Mouse (Mus musculus) bone marrow macrophage, adult 2 months (primary cell): ENCODE data around the gene Tigit.

ENCODE experiments used
- CTCF ChIP-seq: IDR thresholded peaks from 2 replicates; pipeline ENCODE4 v1.5.1; 2012; ENCODE audit warnings: low read depth, mild to moderate bottlenecking, low read length, moderate library complexity
- POLR2A ChIP-seq: IDR thresholded peaks from 2 replicates; pipeline ENCODE4 v1.6.1; 2012; ENCODE audit warnings: mild to moderate bottlenecking, low read depth, low read length, borderline replicate concordance

DNA sequence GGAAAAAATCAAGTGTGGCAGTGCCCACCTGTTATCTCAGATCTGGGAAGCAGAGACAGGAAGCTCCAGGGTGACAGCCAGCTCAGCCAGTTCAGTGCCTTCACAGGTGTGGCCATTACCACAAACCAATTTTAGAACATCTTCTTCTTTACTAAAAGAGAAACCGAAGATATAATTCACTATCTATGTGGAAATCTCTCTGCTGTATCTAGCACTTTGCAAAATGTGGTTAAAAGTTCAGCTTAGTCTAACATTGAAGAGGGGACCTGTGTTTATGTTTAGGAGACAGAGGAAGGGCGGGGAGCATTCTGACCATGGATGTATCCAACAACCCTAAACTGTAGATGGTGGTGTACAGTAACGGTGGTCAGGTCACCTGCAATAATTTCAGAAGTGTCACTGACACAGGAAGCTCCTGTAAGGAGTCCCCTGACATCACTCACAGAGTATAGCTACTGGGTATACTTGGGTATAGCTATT is 26.3 kb upstream of the Tigit start:
- no peak for TF ChIP-seq CTCF
- no peak for TF ChIP-seq POLR2A
